Mouse (Mus musculus) liver, embryonic 11.5 days (tissue): ENCODE results near the gene 3110009E18Rik. TPM values are rescaled to one million over a fixed set of nuclear protein-coding genes. Genes with fewer than 3 reads are reported as not detected.

Source experiments
- ATAC-seq: fragments of 200-750 bp; cut with Nextera tagmentation; replicated peaks from 2 replicates; pipeline ENCODE4 v1.8.0; 2017; ENCODE audit warnings: moderate number of reproducible peaks, mild to moderate bottlenecking, moderate TSS enrichment, moderate library complexity; ENCODE audit not compliant: low FRiP score
- DNase-seq: peaks from one replicate; pipeline ENCODE4 v3.0.0-alpha.2; 2017; ENCODE audit warnings: low spot score
- H3K27ac ChIP-seq: fragments of 300-500 bp; sonication (generic); 2 replicates; pipeline ENCODE4 v1.5.1; 2014; ENCODE audit warnings: mild to moderate bottlenecking, low read depth, low read length, control low read depth
- H3K27me3 ChIP-seq: fragments of 300-500 bp; sonication (generic); replicated peaks from 2 replicates; pipeline ENCODE4 v1.6.1; 2014; ENCODE audit warnings: low read length, mixed read lengths; ENCODE audit not compliant: control insufficient read depth, insufficient read depth
- H3K36me3 ChIP-seq: fragments of 300-500 bp; sonication (generic); 2 replicates; pipeline ENCODE4 v1.6.1; 2014; ENCODE audit warnings: mild to moderate bottlenecking, low read length, moderate library complexity, mixed read lengths; ENCODE audit not compliant: control insufficient read depth, insufficient read depth
- H3K4me1 ChIP-seq: fragments of 300-500 bp; sonication (generic); replicated peaks from 2 replicates; pipeline ENCODE4 v1.6.1; 2014; ENCODE audit warnings: low read length, mixed read lengths; ENCODE audit not compliant: control insufficient read depth, insufficient read depth
- H3K4me2 ChIP-seq: fragments of 300-500 bp; sonication (generic); 2 replicates; pipeline ENCODE4 v1.6.1; 2014; ENCODE audit warnings: mild to moderate bottlenecking, control low read depth, moderate library complexity
- H3K4me3 ChIP-seq: fragments of 300-500 bp; sonication (generic); 2 replicates; pipeline ENCODE4 v1.5.1; 2014; ENCODE audit warnings: low read depth, low read length, control low read depth
- H3K9ac ChIP-seq: fragments of 300-500 bp; sonication (generic); 2 replicates; pipeline ENCODE4 v1.6.1; 2014; ENCODE audit warnings: low read depth, low read length, control low read depth
- H3K9me3 ChIP-seq: fragments of 300-500 bp; sonication (generic); 2 replicates; pipeline ENCODE4 v1.6.1; 2016; ENCODE audit warnings: low read length, inconsistent platforms, mixed read lengths; ENCODE audit not compliant: control insufficient read depth
- WGBS: fragments of 180-500 bp; shearing (Covaris S2); extraction: QIAGEN DNeasy Blood & Tissue Kit; methylation state at CpG from one replicate; pipeline ENCODE4 v1.1.7; 2014; 5-methylcytosine and 5-hydroxymethylcytosine counted together
- polyA plus RNA-seq: library from polyadenylated mRNA; unstranded; fragments of >200 nt; fragmentation: Nextera tagmentation; extraction: Ambion mirVana; gene quantifications from 2 replicates; pipeline ENCODE4 v1.2.1, GENCODE M21; 2014

Gene 3110009E18Rik
- polyA plus RNA-seq, 1 experiment from 2014 or later: 23.5 TPM

DNA sequence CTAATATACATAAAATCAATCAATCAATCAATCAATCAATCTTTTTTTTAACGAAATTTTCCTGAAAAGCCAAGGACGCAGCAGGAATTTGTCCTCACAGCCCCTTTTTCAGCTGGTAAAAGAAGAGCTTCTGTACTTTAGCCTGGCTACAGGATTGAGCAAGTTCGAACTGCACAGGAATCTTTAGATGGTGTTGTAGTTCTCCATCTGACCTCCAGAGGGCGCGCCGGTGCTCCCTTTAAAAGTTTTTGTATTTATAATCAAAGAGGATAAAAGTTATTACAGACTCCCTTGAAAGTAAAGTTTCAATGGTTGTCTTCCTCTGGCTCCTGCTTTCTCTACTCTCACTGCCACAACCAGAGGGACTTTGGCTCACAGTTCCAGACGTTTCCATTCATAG, 22.7 kb upstream of the 3110009E18Rik start:
- Histone ChIP-seq H3K9me3 (no peaks in the 10 kb centered on the region), H3K4me3 (no peak overlapping the region), H3K4me1 (peaks cover 3% of the 10 kb centered on the region; the same call in 1 of the 2 replicates), H3K27me3 (no peaks in the 10 kb centered on the region), H3K36me3 (no peaks in the 10 kb centered on the region), H3K4me2 (no peak overlapping the region), H3K9ac (no peak overlapping the region), H3K27ac (no peak overlapping the region)
- DNase-seq (no peak), ATAC-seq (no peak)
- WGBS: 14% methylated on average over 7 of the region's 7 CpGs

DNA sequence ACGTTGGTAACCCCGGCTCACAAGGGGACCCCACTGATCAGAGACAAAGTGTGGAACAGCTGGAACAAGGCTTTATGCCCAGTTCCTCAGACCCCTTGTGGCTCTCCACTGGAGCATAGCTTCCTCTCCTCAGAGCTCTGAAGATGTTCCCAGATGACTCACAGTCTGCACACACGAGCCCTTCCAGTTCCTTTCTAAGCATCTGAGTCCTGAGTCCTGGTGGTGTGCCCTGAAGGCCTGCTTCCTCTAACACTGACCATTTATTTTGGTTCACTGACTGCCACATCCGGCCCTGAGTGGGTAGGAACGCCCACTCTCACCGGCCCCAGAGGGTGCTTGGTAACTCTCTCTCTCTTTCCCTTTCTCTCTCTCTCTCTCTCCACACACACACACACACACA, 21.5 kb upstream of the 3110009E18Rik start:
- no peak; the same call in 1 of the 2 replicates for ATAC-seq
- WGBS: 53% methylated on average over 6 of the region's 6 CpGs

DNA sequence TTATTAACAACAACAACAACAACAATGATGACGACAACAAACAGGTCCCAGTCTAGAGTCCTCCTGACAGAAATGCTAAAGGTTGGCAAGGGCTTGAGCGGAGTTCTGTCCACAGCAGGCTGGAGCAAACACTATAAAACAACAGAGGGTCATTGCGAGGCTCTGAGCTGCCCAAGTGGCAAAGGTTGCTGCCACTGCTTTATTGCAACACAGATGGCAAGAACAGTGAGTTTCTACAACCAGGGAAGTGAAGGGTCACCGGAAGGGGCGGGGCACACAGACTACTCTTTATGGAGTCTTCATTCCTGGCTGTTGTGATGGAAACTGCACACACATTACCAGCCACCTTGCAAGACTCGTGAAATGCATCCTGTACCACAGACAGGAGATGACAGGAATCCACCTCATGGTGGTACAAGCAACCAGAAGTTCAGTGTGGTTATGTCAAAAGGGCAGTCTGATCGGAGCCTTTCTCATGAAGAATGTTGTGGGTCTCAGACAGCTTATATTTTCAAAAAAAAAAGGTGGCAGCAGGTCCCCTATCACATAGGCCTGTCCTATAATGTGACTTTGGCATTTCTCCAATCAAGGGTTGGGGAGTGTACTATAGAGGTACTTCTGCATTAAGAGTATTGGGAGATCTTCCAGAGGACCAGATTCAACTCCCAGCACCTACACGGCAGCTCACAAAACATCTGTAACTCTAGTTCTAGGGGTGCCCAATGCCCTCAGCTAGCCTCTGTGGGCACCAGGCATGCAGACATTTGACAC, 20.3 kb upstream of the 3110009E18Rik start:
- H3K4me3 ChIP-seq: no peak overlapping the region
- H3K4me1 ChIP-seq: no peaks in the 10 kb centered on the region
- no peaks in the 10 kb centered on the region for H3K36me3 ChIP-seq
- H3K4me2 ChIP-seq: no peak overlapping the region
- no peak for DNase-seq
- H3K9ac ChIP-seq: no peak overlapping the region
- H3K27me3 ChIP-seq: no peaks in the 10 kb centered on the region
- no peak for ATAC-seq
- no peaks in the 10 kb centered on the region for H3K9me3 ChIP-seq
- H3K27ac ChIP-seq: no peak overlapping the region
- 76% methylated on average over 8 of the region's 8 CpGs for WGBS

More for the DNA sequence above, 21.5 kb upstream of the 3110009E18Rik start:
- Histone ChIP-seq H3K27me3 (no peaks in the 10 kb centered on the region), H3K4me3 (no peak overlapping the region), H3K4me1 (peaks cover 3% of the 10 kb centered on the region; the same call in 1 of the 2 replicates), H3K27ac (no peak overlapping the region), H3K9ac (no peak overlapping the region), H3K9me3 (no peaks in the 10 kb centered on the region), H3K36me3 (no peaks in the 10 kb centered on the region), H3K4me2 (no peak overlapping the region)
- no peak for DNase-seq

DNA sequence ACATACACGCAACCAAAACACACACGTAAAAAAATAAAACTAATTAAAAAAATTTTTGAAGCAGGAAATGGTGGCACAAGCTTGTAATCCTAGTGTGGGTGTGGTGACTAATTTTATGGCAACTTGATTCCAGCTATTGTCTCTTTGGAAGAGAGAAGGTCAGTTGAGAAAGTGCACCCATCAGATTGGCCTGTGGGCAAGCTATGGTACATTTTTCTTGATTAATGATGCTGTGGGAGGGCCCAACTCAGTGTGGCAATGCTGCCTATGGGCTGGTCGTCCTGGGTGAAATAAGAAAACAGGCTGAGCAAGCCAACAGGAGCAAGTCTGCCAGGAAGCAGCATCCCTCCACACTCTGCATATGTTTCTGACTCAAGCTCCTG, 19.8 kb upstream of the 3110009E18Rik start:
- H3K36me3 ChIP-seq: no peaks in the 10 kb centered on the region
- no peaks in the 10 kb centered on the region for H3K4me1 ChIP-seq
- H3K27me3 ChIP-seq: no peaks in the 10 kb centered on the region
- WGBS: 83% methylated on average over 3 of the region's 3 CpGs
- no peak overlapping the region for H3K4me2 ChIP-seq
- DNase-seq (no peak), ATAC-seq (no peak)
- H3K9ac ChIP-seq: no peak overlapping the region
- no peak overlapping the region for H3K4me3 ChIP-seq
- H3K27ac ChIP-seq: no peak overlapping the region
- no peaks in the 10 kb centered on the region for H3K9me3 ChIP-seq

DNA sequence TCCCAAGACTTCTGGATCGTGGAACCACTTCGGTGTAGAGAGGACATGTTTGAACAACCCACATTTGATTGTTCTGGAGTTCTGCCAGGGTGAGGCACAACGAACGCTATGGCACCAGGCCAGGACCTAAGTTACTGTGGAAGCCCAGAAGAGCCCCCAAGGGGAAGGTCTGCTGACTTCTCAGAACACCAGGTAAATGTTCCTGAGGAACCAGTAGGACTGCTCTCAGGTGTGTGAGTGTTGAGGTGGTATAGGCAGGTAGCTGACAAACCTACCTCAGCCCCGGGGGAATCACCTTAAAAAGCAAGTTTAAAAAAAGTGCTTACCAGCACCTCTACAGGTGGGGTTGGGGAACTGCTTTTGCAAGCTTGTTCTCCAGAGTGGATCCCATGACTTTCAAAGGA, 15.4 kb upstream of the 3110009E18Rik start:
- Histone ChIP-seq H3K9ac (no peak overlapping the region), H3K27ac (no peak overlapping the region), H3K4me3 (no peak overlapping the region), H3K36me3 (no peaks in the 10 kb centered on the region), H3K27me3 (no peaks in the 10 kb centered on the region), H3K9me3 (no peaks in the 10 kb centered on the region), H3K4me2 (no peak overlapping the region), H3K4me1 (no peaks in the 10 kb centered on the region)
- WGBS: 72% methylated on average over 5 of the region's 5 CpGs
- no peak for DNase-seq
- no peak for ATAC-seq

DNA sequence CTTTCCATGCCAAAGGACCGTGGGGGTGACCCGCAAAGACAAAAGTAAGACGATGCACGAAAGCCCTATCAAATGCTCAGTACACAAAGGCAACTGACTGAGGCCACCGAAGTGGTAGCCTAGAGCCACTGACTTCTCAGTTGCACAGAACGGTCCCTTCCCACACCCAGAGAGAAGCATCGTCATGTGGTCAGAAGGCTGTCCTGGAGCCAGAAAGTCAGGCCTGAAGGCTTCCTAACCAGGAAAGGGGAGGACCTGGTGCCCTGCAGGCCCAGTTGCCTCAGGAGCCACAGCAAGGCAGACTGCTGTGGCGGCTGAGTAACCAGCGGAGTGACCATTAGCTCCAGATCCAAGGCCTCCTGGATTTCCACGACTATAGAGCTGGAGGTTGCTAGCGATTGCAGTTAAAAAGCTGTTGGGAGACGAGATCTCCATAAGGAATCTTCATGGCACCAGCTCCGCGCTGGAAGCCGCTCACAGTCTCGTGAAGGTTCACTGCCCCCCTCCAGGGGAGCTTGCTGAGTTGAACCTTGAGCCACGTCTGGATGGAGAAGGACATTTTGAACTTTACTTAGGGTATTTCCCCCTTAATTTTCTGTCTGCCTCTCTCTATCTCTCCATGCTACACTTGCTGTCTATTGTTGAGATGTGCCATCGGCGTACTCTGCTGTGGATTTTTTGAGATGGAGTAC, 11.1 kb upstream of the 3110009E18Rik start:
- DNase-seq: no peak
- no peak overlapping the region for H3K4me3 ChIP-seq
- WGBS: 84% methylated on average over 19 of the region's 19 CpGs
- H3K27me3 ChIP-seq: no peaks in the 10 kb centered on the region
- H3K9me3 ChIP-seq: peaks cover 5% of the 10 kb centered on the region; the same call in 1 of the 2 replicates
- peaks cover 14% of the 10 kb centered on the region for H3K36me3 ChIP-seq
- H3K4me2 ChIP-seq: no peak overlapping the region
- ATAC-seq: no peak
- peaks cover 7% of the 10 kb centered on the region for H3K4me1 ChIP-seq
- H3K9ac ChIP-seq: no peak overlapping the region
- H3K27ac ChIP-seq: no peak overlapping the region

DNA sequence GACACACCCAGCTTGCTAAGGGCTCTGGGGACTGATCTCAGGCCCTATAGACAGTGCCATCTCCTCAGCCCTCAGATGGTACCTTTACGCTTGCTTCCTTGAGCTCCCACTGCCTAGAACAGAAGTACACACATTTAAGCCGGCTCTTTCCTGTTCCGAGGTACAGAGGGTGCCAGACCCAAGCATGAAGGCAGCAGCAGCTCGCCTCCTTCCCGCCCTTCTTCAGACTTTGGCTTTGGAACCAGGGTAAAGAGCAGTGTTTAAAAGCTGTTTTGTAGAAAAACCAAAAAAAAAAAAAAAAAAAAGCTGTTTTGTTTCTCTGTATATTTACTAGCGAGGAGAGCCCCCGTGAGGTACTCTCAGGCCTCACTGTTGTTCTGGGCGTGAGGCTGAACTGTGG, 9.2 kb upstream of the 3110009E18Rik start:
- Histone ChIP-seq H3K36me3 (peaks cover 29% of the 10 kb centered on the region), H3K27me3 (no peaks in the 10 kb centered on the region), H3K4me2 (no peak overlapping the region), H3K27ac (no peak overlapping the region), H3K4me1 (peaks cover 7% of the 10 kb centered on the region), H3K4me3 (no peak overlapping the region), H3K9ac (no peak overlapping the region), H3K9me3 (peaks cover 6% of the 10 kb centered on the region; the same call in 1 of the 2 replicates)
- ATAC-seq: no peak
- 90% methylated on average over 8 of the region's 8 CpGs for WGBS
- no peak for DNase-seq

DNA sequence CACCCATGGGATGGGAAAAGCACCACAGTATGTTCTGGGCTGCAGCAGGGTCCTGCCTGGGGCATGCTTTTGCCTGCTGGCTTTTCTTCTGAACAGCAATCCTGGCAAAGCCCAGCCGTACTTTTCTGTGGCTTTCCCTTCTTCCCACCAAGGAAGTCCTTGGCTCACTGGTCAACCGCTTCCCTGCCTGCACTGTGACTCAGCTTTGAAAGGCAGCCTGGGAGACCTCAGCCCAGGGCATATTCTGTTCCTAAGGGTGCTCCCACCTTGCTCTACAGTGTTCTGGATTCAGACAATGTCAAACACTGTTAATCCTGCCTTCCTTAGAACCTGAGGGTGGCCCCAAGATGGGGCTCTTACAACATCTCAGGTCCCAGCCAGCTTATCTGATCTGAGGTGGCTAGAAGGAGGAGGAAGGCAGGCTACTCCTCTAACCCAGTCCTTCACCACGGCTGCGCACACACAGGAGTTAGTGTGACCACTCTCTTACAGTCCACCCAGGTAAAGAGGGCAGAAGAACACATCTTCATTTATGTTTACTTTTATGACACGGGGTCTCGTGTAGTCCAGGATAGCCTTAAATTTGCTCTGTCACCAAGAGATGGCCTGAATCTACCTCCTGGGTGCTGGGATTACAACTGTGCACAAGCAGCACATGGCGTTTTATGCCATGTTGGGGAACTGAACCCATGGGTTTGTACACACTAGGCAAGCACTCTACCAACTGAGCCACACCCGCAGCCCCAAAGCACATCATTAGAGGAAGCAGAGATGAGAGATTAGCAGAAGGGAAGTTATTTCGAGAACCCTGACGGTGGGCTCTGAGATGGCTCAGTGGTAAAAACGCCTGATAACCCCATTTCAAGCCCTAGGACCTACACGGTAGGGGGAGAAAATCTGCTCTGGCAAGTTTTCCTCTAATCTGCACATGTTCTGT, 8.5 kb upstream of the 3110009E18Rik start:
- Histone ChIP-seq H3K9me3 (peaks cover 6% of the 10 kb centered on the region; the same call in 1 of the 2 replicates), H3K4me1 (peaks cover 7% of the 10 kb centered on the region), H3K27ac (no peak overlapping the region), H3K27me3 (no peaks in the 10 kb centered on the region), H3K9ac (no peak overlapping the region), H3K36me3 (peaks cover 29% of the 10 kb centered on the region), H3K4me2 (no peak overlapping the region), H3K4me3 (no peak overlapping the region)
- WGBS: 59% methylated on average over 12 of the region's 12 CpGs
- DNase-seq (no peak), ATAC-seq (peak; percentile 50)
